10 mouse cellular contexts compared by ENCODE assay signal in the genomic region with DNA sequence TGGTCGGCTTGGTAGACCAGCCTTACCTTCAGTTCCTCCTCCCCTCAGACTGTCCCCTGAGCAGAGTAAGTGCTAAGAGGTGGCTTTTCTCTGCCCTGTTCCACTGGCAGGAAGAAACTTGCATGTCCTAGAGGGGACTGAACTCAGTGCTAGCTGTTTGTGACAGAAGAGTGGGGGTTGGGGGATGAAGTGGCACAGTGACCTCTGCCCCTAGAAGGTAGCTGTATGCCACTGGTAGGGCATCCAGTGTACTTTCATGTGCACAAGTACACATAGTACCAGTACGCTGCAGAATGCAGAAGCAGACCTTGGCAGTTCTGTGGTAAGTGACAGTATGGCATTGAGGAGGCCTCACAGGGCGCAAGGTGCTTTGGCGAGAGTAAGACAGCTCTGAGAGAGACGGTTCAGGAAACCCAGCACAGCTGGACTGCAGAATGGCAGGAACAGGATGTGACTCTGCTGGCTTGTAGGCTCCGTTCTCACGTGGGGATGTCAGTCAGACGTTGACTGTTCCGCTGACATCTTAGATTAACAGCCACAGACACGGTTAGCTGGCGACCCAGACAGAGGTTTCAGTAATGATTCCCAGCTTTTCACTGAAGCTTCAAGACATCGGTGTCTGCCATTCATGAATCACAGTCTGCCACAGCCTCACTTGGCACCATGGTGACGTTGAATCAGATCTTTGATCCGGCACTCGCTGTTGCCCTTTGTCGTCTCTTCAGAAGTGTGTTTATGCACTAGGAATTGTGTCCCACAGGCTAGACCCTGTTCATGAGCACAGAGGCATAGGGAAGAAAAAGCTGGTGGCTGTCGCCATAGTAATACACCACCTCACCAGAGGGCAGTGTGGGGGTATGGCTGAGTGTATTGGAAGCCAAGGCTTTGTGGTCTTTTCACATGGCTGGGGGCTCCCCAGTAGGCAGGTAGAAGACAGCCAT.
DNase-seq lines count a peak whose midpoint lies in the region; ATAC-seq lines count a peak whose summit lies in the region.
"Had no signal": no experiment of that assay in that cellular context is flagged by ENCODE, and none has a peak within 500 bp of the region (broad histone marks: within the 10 kb centered on the region; RNA-seq: fewer than 3 reads in every experiment).

No protein-coding gene starts in this region.

- ATAC-seq in heart, embryonic 12.5 days (ENCODE audit: insufficient number of reproducible peaks, low FRiP score) = no peak
- peak; percentile 40 for ATAC-seq in midbrain, embryonic 13.5 days
- ATAC-seq in cerebellum, adult (ENCODE audit: insufficient number of reproducible peaks, low FRiP score, low TSS enrichment) = no peak

- WGBS in heart, embryonic 10.5 days = 64% methylated on average over 17 of the region's 17 CpGs
- WGBS in heart, embryonic 12.5 days = 52% methylated on average over 17 of the region's 17 CpGs
- 60% methylated on average over 17 of the region's 17 CpGs for WGBS in embryonic facial prominence, embryonic 10.5 days
- whole genome bisulfite sequencing in midbrain, embryonic 13.5 days = 48% methylated on average over 17 of the region's 17 CpGs

- DNase-seq in heart, embryonic 10.5 days (ENCODE audit: low spot score) = no peak
- peak; percentile 12 for DNase-seq in 416B (ENCODE audit: low read depth)
- DNase-seq in embryonic facial prominence, embryonic 10.5 days (ENCODE audit: low spot score) = peak; percentile 29
- DNase-seq in retina, embryonic 14.5 days (ENCODE audit: low spot score) = no peak
- DNase-seq in left cerebral cortex, postnatal 25 days (ENCODE audit: low spot score in 2 of 2) = no peak
- DNase-seq: kidney, postnatal 14 days; liver, embryonic 13.5 days had no signal

- H3K4me3 ChIP-seq in heart, embryonic 10.5 days = no peak overlapping the region
- no peak overlapping the region for H3K4me3 ChIP-seq in heart, embryonic 12.5 days
- H3K4me3 ChIP-seq in embryonic facial prominence, embryonic 10.5 days = no peak overlapping the region
- H3K4me3 ChIP-seq in midbrain, embryonic 13.5 days (replicated peaks) = no peak overlapping the region
- H3K4me3 ChIP-seq: liver, embryonic 13.5 days had no signal

- intact Hi-C loops in left cerebral cortex, postnatal 25 days (cut with DNase I) = no loop called here

- no peak overlapping the region for H3K9ac ChIP-seq in heart, embryonic 12.5 days
- no peak overlapping the region for H3K9ac ChIP-seq in midbrain, embryonic 13.5 days (replicated peaks)
- H3K9ac ChIP-seq: liver, embryonic 13.5 days had no signal

- H3K36me3 ChIP-seq in heart, embryonic 10.5 days = 0 out of 2 replicates have a peak, but pooled peaks cover 3% of the 10 kb centered on the region
- no peaks in the 10 kb centered on the region for H3K36me3 ChIP-seq in heart, embryonic 12.5 days
- H3K36me3 ChIP-seq in embryonic facial prominence, embryonic 10.5 days (replicated peaks) = no peaks in the 10 kb centered on the region
- H3K36me3 ChIP-seq in midbrain, embryonic 13.5 days = no peaks in the 10 kb centered on the region
- H3K36me3 ChIP-seq: liver, embryonic 13.5 days had no signal

- no peak overlapping the region for H3K4me2 ChIP-seq in heart, embryonic 12.5 days
- no peak overlapping the region for H3K4me2 ChIP-seq in midbrain, embryonic 13.5 days (replicated peaks)
- H3K4me2 ChIP-seq: liver, embryonic 13.5 days had no signal

- no peaks in the 10 kb centered on the region for H3K9me3 ChIP-seq in heart, embryonic 10.5 days
- H3K9me3 ChIP-seq in heart, embryonic 12.5 days (replicated peaks) = no peaks in the 10 kb centered on the region
- no peaks in the 10 kb centered on the region for H3K9me3 ChIP-seq in embryonic facial prominence, embryonic 10.5 days
- no peaks in the 10 kb centered on the region for H3K9me3 ChIP-seq in midbrain, embryonic 13.5 days
- H3K9me3 ChIP-seq: liver, embryonic 13.5 days had no signal

- peaks cover 27% of the 10 kb centered on the region; the same call in 1 of the 2 replicates for H3K27me3 ChIP-seq in heart, embryonic 10.5 days (ENCODE audit: insufficient read depth, poor library complexity, severe bottlenecking)
- H3K27me3 ChIP-seq in heart, embryonic 12.5 days (replicated peaks) = peaks cover 12% of the 10 kb centered on the region; the same call in 1 of the 2 replicates
- H3K27me3 ChIP-seq in embryonic facial prominence, embryonic 10.5 days (replicated peaks; ENCODE audit: low read depth, poor library complexity, severe bottlenecking) = no peaks in the 10 kb centered on the region
- no peaks in the 10 kb centered on the region for H3K27me3 ChIP-seq in midbrain, embryonic 13.5 days
- H3K27me3 ChIP-seq: liver, embryonic 13.5 days had no signal

- H3K27ac ChIP-seq in heart, embryonic 10.5 days = peak overlapping the region; percentile 24; the same call in 1 of the 2 replicates
- no peak overlapping the region for H3K27ac ChIP-seq in heart, embryonic 12.5 days (ENCODE audit: poor library complexity, severe bottlenecking)
- no peak overlapping the region for H3K27ac ChIP-seq in embryonic facial prominence, embryonic 10.5 days (replicated peaks)
- no peak overlapping the region; the same call in 1 of the 2 replicates for H3K27ac ChIP-seq in midbrain, embryonic 13.5 days
- H3K27ac ChIP-seq: liver, embryonic 13.5 days had no signal

- H3K4me1 ChIP-seq in heart, embryonic 10.5 days = peaks cover 49% of the 10 kb centered on the region
- H3K4me1 ChIP-seq in heart, embryonic 12.5 days (replicated peaks) = peaks cover 43% of the 10 kb centered on the region
- H3K4me1 ChIP-seq in embryonic facial prominence, embryonic 10.5 days = peaks cover 77% of the 10 kb centered on the region
- H3K4me1 ChIP-seq in midbrain, embryonic 13.5 days (replicated peaks) = peaks cover 72% of the 10 kb centered on the region

Comparison
In these comparisons a context has a peak if more than half of its experiments do, and no peak if none do; other contexts are left out.
1. DNase-seq: peak in 416B (single experiment) and embryonic facial prominence, embryonic 10.5 days (single experiment); none in heart, embryonic 10.5 days (single experiment), retina, embryonic 14.5 days (single experiment) and left cerebral cortex, postnatal 25 days (0 of 2).